Mouse (Mus musculus): ENCODE measurements at regions not wholly inside any gene's neighbourhood (a gene's known extent, or its start where the extent isn't known, plus 50 kb on each side); places are given as distances from the start of the nearest gene placed in this dataset.

- TF ChIP-seq USF1 (IDR thresholded peaks at IDR 0.05; ENCODE audit: low read depth) (no peak), TCF12 (IDR thresholded peaks at IDR 0.05; ENCODE audit: insufficient read depth, poor library complexity, severe bottlenecking) (no peak), POLR2A (IDR thresholded peaks at IDR 0.05; ENCODE audit: insufficient read length, low read depth) (no peak), MAX (IDR thresholded peaks at IDR 0.05; ENCODE audit: low read depth) (no peak), MYOG (IDR thresholded peaks at IDR 0.05; ENCODE audit: control insufficient read depth in 1 of 3, insufficient read depth in 1 of 3, insufficient read length in 2 of 3, low read depth in 2 of 3) (no peak), E2F4 (IDR thresholded peaks at IDR 0.05; ENCODE audit: insufficient read depth) (no peak), POLR2AphosphoS2 (IDR thresholded peaks at IDR 0.05; ENCODE audit: insufficient read length, low read depth) (no peak)
These were observed 94.7 kb upstream of the Chrm3 start for GRCm38 (mm10) chr13:10455323-10455722.
